Mouse (Mus musculus): ENCODE measurements at regions not wholly inside any gene's neighbourhood (a gene's known extent, or its start where the extent isn't known, plus 50 kb on each side); places are given as distances from the start of the nearest gene placed in this dataset.
A peak's percentile ranks its signal among the peaks of the same experiment; 100 is the strongest.

DNA sequence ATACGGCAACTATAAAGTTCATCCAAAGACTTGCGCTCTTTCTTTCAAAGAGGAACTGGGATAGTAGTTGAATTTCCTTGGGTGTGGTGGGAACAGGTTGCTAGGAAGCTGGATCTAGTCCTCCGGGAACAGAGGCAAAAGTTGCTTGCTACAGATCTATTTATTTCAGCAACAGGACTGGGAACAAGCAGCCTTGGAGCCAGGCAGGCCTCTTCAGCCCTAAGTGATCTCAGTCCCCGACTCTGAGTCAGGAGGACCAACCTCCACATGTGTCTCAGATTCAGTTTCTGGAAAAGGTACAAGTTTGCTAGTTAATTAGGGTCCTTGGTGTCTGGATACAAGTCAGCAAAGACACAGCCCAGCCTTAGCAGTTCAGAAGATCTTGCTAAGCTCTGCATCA, 180.2 kb downstream of the Efcab1 start:
- Histone ChIP-seq H3K4me2 (no peak overlapping the region), H3K27ac (no peak overlapping the region), H3K4me3 (replicated peaks) (no peak overlapping the region), H3K27me3 (no peaks in the 10 kb centered on the region), H3K4me1 (replicated peaks) (peaks cover 25% of the 10 kb centered on the region), H3K36me3 (no peaks in the 10 kb centered on the region), H3K9me3 (no peaks in the 10 kb centered on the region), H3K9ac (replicated peaks) (no peak overlapping the region)
- no peak for ATAC-seq (ENCODE audit: insufficient number of reproducible peaks, insufficient read depth, low FRiP score, low TSS enrichment, low read depth)
- WGBS = 82% methylated on average over 4 of the region's 4 CpGs

DNA sequence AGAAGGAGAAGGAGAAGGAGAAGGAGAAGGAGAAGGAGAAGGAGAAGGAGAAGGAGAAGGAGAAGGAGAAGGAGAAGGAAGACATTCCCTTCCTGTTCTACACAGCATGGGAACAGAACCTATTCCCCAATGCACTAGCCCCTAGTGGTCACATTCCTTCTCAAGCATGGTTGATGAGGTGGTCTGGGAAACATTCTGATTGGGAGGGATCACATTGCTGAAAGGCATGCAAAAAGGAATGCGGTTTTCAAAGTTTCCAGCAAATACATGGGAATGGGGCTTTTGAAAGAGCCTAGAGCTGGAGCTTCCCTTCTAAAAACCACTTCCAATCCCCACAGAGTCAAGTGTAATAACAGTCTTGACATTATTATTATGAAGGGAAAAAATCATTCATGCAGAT, 197.5 kb downstream of the Efcab1 start:
- no peak for ATAC-seq (ENCODE audit: insufficient number of reproducible peaks, insufficient read depth, low FRiP score, low TSS enrichment, low read depth)
- Histone ChIP-seq H3K9me3 (no peaks in the 10 kb centered on the region), H3K4me3 (replicated peaks) (no peak overlapping the region), H3K4me1 (replicated peaks) (0 out of 2 replicates have a peak, but pooled peaks cover 3% of the 10 kb centered on the region), H3K36me3 (no peaks in the 10 kb centered on the region), H3K27ac (no peak overlapping the region), H3K9ac (replicated peaks) (no peak overlapping the region), H3K27me3 (no peaks in the 10 kb centered on the region), H3K4me2 (no peak overlapping the region)
- WGBS = 36% methylated on average over 1 of the region's 1 CpGs

- no peak overlapping the region for H3K27ac ChIP-seq
- H3K4me3 ChIP-seq (replicated peaks) = no peak overlapping the region
- peaks cover 5% of the 10 kb centered on the region; the same call in 1 of the 2 replicates for H3K9me3 ChIP-seq
- H3K4me1 ChIP-seq (replicated peaks) = no peaks in the 10 kb centered on the region
- H3K27me3 ChIP-seq = no peaks in the 10 kb centered on the region
- 85% methylated on average over 1 of the region's 1 CpGs for WGBS
- H3K36me3 ChIP-seq = no peaks in the 10 kb centered on the region
- H3K9ac ChIP-seq (replicated peaks) = no peak overlapping the region
- ATAC-seq (ENCODE audit: insufficient number of reproducible peaks, insufficient read depth, low FRiP score, low TSS enrichment, low read depth) = no peak
- H3K4me2 ChIP-seq = no peak overlapping the region
These were observed 200.8 kb downstream of the Efcab1 start for GRCm38 (mm10) chr16:15107234-15107633.

- Histone ChIP-seq H3K36me3 (no peaks in the 10 kb centered on the region), H3K27ac (no peak overlapping the region), H3K4me3 (replicated peaks) (no peak overlapping the region), H3K4me2 (no peak overlapping the region), H3K9ac (replicated peaks) (no peak overlapping the region), H3K9me3 (peaks cover 5% of the 10 kb centered on the region; the same call in 1 of the 2 replicates), H3K4me1 (replicated peaks) (peaks cover 30% of the 10 kb centered on the region), H3K27me3 (no peaks in the 10 kb centered on the region)
- 39% methylated on average over 2 of the region's 2 CpGs for WGBS
- no peak for ATAC-seq (ENCODE audit: insufficient number of reproducible peaks, insufficient read depth, low FRiP score, low TSS enrichment, low read depth)
These were observed 204.1 kb upstream of the Gm21897 start for GRCm38 (mm10) chr16:15113131-15113530.

DNA sequence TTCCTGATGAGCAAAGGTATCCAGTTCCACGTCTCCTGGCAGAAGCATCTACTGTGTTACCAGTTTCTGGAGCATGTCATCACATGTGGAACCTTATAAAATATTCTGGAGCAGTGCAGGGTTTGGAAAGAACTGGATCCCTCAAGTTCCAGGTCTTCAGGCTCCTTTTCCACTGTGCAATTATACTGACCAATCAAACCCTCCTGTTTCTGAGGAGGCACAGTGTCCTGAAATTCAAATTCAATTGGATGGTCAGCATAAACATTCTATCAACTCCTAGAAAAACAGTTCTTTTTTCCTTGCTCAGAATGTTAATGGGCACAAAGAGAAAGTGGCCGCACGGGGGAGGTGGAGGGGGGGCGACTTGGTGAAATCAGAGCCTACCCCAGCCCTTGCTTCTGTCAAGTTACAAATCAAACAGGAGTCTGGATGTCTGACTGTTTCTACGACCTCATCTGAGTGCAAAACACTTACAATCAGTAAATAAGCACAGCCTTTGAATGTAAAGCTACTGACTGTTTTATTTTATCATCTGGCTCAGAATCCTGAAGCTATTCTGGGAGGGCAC, 203.2 kb upstream of the Gm21897 start:
- peaks cover 5% of the 10 kb centered on the region; the same call in 1 of the 2 replicates for H3K9me3 ChIP-seq
- peak overlapping the region; percentile 59 for H3K27ac ChIP-seq
- WGBS = 10% methylated on average over 5 of the region's 5 CpGs
- ATAC-seq (ENCODE audit: insufficient number of reproducible peaks, insufficient read depth, low FRiP score, low TSS enrichment, low read depth) = no peak
- H3K36me3 ChIP-seq = no peaks in the 10 kb centered on the region
- peak overlapping the region; percentile 17 for H3K4me2 ChIP-seq
- H3K4me1 ChIP-seq (replicated peaks) = peaks cover 30% of the 10 kb centered on the region
- H3K4me3 ChIP-seq (replicated peaks) = no peak overlapping the region
- no peaks in the 10 kb centered on the region for H3K27me3 ChIP-seq
- H3K9ac ChIP-seq (replicated peaks) = no peak overlapping the region

- WGBS = 44% methylated on average over 4 of the region's 4 CpGs
- Histone ChIP-seq H3K4me3 (replicated peaks) (no peak overlapping the region), H3K9me3 (peaks cover 5% of the 10 kb centered on the region; the same call in 1 of the 2 replicates), H3K27me3 (no peaks in the 10 kb centered on the region), H3K27ac (peak overlapping the region; percentile 59; the same call in 1 of the 2 replicates), H3K4me2 (peak overlapping the region; percentile 17), H3K9ac (replicated peaks) (no peak overlapping the region), H3K36me3 (no peaks in the 10 kb centered on the region), H3K4me1 (replicated peaks) (peaks cover 30% of the 10 kb centered on the region)
- peak; percentile 54; the same call in 1 of the 2 replicates for ATAC-seq (ENCODE audit: insufficient number of reproducible peaks, insufficient read depth, low FRiP score, low TSS enrichment, low read depth)
These were observed 202.6 kb upstream of the Gm21897 start for GRCm38 (mm10) chr16:15114574-15115230.

GRCm38 (mm10) chr16:15115386-15115785, 201.9 kb upstream of the Gm21897 start:
- no peaks in the 10 kb centered on the region for H3K36me3 ChIP-seq
- H3K9ac ChIP-seq (replicated peaks) = no peak overlapping the region
- no peak overlapping the region for H3K4me2 ChIP-seq
- H3K4me1 ChIP-seq (replicated peaks) = peaks cover 30% of the 10 kb centered on the region
- H3K9me3 ChIP-seq = peaks cover 5% of the 10 kb centered on the region; the same call in 1 of the 2 replicates
- H3K27me3 ChIP-seq = no peaks in the 10 kb centered on the region
- 46% methylated on average over 2 of the region's 2 CpGs for WGBS
- no peak for ATAC-seq (ENCODE audit: insufficient number of reproducible peaks, insufficient read depth, low FRiP score, low TSS enrichment, low read depth)
- no peak overlapping the region for H3K4me3 ChIP-seq (replicated peaks)
- 0 out of 2 replicates have a peak overlapping the region, but pooled peaks have one; percentile 59 for H3K27ac ChIP-seq

GRCm38 (mm10) chr16:15119799-15120198, 197.5 kb upstream of the Gm21897 start:
- H3K36me3 ChIP-seq = no peaks in the 10 kb centered on the region
- WGBS = 100% methylated on average over 1 of the region's 1 CpGs
- no peak for ATAC-seq (ENCODE audit: insufficient number of reproducible peaks, insufficient read depth, low FRiP score, low TSS enrichment, low read depth)

GRCm38 (mm10) chr16:15128996-15129395, 188.3 kb upstream of the Gm21897 start:
- Histone ChIP-seq H3K4me2 (no peak overlapping the region), H3K9me3 (no peaks in the 10 kb centered on the region), H3K4me3 (replicated peaks) (no peak overlapping the region), H3K9ac (replicated peaks) (no peak overlapping the region), H3K4me1 (replicated peaks) (no peaks in the 10 kb centered on the region), H3K27ac (no peak overlapping the region), H3K27me3 (no peaks in the 10 kb centered on the region), H3K36me3 (no peaks in the 10 kb centered on the region)
- WGBS = 73% methylated on average over 2 of the region's 2 CpGs
- ATAC-seq (ENCODE audit: insufficient number of reproducible peaks, insufficient read depth, low FRiP score, low TSS enrichment, low read depth) = no peak

More at GRCm38 (mm10) chr16:15119799-15120198, 197.5 kb upstream of the Gm21897 start:
- no peak overlapping the region for H3K4me2 ChIP-seq
- peaks cover 15% of the 10 kb centered on the region for H3K4me1 ChIP-seq (replicated peaks)
- H3K9ac ChIP-seq (replicated peaks) = no peak overlapping the region
- H3K9me3 ChIP-seq = no peaks in the 10 kb centered on the region
- no peak overlapping the region for H3K4me3 ChIP-seq (replicated peaks)
- no peak overlapping the region for H3K27ac ChIP-seq
- H3K27me3 ChIP-seq = no peaks in the 10 kb centered on the region

DNA sequence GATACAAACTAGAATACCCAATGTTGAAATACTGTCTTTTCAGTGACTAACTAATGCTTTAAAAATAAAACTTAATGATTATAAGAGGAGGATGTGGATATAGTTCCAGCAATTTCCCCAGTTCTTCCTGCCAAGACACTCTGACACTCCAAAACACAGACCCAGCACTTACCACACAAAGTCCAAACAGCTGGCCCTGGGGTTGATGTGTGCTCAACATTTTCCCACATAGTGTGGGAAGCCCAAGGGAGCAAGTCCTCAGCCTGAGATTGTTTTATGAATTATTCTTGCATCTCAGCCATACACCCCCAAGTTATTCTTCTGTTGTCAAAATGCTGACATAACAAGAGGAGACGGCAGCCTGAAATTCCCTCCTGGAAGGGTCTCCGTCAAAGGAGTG, 187.5 kb upstream of the Gm21897 start:
- WGBS = 96% methylated on average over 2 of the region's 2 CpGs
- no peak overlapping the region for H3K27ac ChIP-seq
- H3K4me3 ChIP-seq (replicated peaks) = no peak overlapping the region
- no peaks in the 10 kb centered on the region for H3K27me3 ChIP-seq
- no peak for ATAC-seq (ENCODE audit: insufficient number of reproducible peaks, insufficient read depth, low FRiP score, low TSS enrichment, low read depth)
- no peaks in the 10 kb centered on the region for H3K4me1 ChIP-seq (replicated peaks)
- no peaks in the 10 kb centered on the region for H3K36me3 ChIP-seq
- H3K4me2 ChIP-seq = no peak overlapping the region
- no peaks in the 10 kb centered on the region for H3K9me3 ChIP-seq
- H3K9ac ChIP-seq (replicated peaks) = no peak overlapping the region

DNA sequence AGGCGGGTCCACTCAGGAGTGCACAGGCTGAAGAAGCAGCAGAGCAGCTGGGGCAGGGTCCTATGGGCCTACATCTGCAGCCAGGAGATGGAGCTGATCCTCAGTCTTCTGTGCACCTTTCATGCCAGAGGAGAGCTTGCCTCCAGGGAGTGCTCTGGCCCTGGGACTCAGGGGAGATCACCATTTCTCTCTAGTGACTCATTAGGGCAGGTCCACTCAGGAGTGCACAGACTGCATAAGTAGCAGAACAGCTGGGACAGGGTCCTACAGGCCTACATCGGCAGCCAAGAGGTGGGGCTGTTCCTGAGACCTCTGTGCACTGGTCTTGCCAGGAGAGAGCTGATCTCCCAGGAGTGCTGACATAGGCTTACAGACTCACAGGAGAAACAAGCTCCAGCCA, 159.4 kb upstream of the Gm21897 start:
- Histone ChIP-seq H3K4me2 (no peak overlapping the region), H3K9me3 (no peaks in the 10 kb centered on the region), H3K9ac (replicated peaks) (no peak overlapping the region), H3K27ac (no peak overlapping the region), H3K4me3 (replicated peaks) (no peak overlapping the region), H3K36me3 (no peaks in the 10 kb centered on the region), H3K27me3 (no peaks in the 10 kb centered on the region), H3K4me1 (replicated peaks) (no peaks in the 10 kb centered on the region)
- 76% methylated on average over 2 of the region's 2 CpGs for WGBS
- no peak for ATAC-seq (ENCODE audit: insufficient number of reproducible peaks, insufficient read depth, low FRiP score, low TSS enrichment, low read depth)
